Mouse (Mus musculus) lung, postnatal 25 days (tissue): ENCODE measurements around the gene Trp53inp2.
A peak's percentile ranks its signal among the peaks of the same experiment; 100 is the strongest.

ENCODE experiments used
- DNase-seq: peaks from one replicate; pipeline ENCODE4 v3.0.0; 2022; ENCODE audit warnings: low spot score

Gene Trp53inp2

DNA sequence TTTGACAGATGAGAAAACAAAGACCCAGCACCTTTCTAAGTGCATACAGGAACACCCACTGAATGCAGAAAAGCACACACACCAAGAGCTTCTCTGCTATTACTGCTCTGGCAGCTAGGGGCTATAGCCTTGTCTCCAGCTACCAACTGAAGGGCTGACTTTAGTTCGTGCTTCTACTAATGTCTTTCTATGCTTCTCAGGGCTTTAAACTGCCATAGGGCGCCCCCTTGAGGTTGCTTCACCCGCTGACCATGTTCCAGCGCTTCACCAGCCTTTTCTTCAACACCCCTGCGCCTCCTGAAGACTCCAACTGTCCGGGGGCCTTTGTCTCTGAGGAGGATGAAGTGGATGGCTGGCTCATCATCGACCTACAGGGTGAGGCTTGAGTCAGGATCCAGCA lies 4.2 kb downstream of the Trp53inp2 start:
- DNase-seq = peak; percentile 89

DNA sequence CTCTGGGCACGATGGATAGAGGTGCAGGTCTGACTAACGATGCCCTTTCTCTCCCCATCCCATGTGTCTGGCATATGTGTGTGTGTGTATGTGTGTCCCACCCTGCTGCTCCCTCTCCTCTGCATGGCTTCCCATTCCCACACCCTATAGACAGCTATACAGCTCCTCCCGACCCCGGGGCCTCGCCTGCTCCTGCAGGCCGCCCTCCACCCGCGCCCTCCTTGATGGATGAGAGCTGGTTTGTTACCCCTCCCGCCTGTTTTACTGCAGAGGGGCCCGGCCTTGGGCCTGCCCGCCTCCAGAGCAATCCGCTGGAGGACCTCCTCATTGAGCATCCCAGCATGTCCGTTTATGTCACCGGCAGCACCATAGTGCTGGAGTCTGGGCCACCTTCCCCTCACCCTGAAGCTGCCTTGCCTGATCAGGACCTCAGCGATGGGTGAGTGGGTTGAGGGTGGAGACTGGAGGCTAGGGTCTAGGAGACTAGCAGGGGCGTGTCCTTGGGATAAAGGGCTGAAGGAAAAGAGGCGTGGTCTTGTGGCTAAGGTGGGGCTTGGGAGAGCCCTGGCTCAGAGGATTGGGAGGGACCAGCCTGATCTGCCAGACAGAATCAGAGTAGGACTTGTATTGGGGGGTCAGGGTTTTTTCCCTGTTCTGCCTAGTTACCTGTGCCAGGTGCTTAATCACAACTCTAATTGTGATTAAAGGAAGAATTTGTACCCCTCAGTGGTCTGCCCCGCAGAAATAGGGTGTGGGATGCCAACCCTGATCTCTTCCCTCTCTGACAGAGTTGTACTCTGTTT lies 5.1 kb downstream of the Trp53inp2 start:
- no peak for DNase-seq

DNA sequence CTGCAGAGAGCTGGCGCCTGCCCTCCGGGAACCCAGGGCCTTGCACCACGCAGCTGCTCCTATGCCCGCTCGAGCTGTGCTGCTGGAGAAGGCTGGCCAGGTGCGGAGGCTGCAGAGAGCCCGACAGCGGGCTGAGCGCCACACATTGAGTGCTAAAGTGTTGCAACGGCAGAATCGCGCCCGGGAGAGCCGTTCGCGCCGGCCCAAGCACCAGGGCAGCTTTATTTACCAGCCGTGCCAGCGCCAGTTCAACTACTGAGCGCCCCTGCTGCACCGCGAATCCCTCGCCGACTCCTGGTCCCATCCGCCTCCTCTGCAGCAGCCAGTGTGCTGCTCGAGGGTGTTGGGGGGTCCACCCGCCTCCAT lies 5.7 kb downstream of the Trp53inp2 start:
- DNase-seq = no peak

- no peak for DNase-seq
Measured at GRCm38 (mm10) chr2:155387052-155387451, 6.2 kb downstream of the Trp53inp2 start.

- no peak for DNase-seq
Measured at GRCm38 (mm10) chr2:155388573-155388972, 7.7 kb downstream of the Trp53inp2 start.

DNA sequence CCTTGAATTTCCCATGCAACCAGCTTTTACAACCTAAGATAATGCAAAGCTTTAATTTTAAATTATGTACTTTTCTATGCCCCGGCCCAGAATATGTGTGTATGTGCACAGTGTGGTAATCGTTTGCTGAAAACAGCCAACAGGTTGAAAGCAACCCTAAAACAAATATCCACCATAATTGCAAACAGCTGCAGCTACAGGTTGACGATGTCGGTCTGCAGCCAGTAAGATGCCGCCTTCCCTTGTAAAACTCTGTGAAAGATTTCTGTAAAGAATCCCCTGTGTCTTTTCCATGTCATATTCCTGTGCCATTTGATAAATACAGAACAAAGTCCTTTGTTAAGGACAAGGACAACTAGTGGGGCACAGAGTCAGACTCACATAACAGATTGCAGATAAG lies 13.7 kb downstream of the Trp53inp2 start:
- DNase-seq = no peak

DNA sequence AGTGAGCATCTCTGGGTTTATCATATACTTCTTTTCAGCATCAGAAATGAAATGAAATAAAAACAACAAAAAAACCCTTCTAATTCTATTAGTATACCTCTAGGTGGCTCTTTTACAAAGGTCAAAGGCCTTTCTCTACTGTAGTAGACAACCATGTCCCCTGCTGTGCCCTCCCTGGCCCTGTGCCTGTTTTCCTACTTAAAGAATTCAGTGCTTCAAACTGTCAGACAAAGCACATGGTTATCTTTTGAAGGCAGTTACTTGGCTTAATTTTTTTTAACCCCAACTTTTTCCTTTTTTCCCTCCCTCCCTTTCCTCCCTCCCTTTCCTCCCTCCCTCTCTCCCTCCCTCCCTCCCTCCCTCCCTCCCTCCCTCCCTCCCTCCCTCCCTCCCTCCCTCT lies 19.4 kb downstream of the Trp53inp2 start:
- DNase-seq = no peak

GRCm38 (mm10) chr2:155401926-155402325 lies 21.1 kb downstream of the Trp53inp2 start:
- no peak for DNase-seq

- DNase-seq = peak; percentile 47
Measured at GRCm38 (mm10) chr2:155404635-155405034, 23.8 kb downstream of the Trp53inp2 start.

DNA sequence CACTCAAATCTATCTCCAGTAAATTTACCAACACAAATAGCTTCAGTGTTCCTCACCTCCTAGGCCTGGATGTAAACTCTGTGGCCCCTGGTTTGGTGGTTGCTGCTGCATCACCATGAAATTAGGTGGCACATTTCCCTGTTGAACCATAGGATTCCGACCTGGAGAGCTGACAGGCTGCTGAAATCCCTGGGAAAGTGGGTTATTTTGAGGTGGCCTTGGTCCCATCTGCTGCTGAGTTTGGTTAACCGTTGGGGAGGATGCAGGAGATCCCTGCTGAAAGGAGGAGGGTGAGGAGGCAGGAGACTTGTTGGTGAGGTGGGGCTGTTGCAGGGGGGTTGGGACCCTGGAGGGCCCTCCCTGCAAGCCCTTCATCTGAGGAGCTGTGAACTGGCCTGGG lies 40.1 kb downstream of the Trp53inp2 start:
- no peak for DNase-seq

DNA sequence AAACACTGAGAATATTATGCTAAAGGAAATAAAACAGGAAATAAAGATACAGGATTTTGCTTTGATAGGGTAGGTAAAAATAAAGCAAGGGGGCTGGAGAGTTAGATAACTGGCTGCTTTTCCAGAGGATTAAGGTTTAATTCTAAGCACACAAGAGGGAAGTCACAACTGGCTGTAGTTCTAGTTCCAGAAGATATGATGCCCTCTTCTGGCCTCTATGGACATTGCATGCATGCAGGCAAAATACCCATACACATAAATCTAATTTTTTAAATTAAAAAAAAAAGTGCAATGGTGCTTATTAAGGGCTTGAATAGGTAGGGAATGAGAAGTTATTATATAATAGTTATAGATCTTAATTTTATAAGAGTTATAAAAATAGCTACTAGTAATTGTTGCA lies 55.6 kb downstream of the Trp53inp2 start:
- DNase-seq = peak; percentile 13
